Mouse (Mus musculus) neural tube, embryonic 13.5 days (tissue): ENCODE results near the gene Stx16. TPM values are rescaled to one million over a fixed set of nuclear protein-coding genes. Genes with fewer than 3 reads are reported as not detected.

ENCODE experiments used
- ATAC-seq: fragments of 200-750 bp; cut with Nextera tagmentation; 2 replicates; pipeline ENCODE4 v1.8.0; 2017; ENCODE audit warnings: low read depth, mild to moderate bottlenecking, moderate TSS enrichment, moderate library complexity
- H3K27ac ChIP-seq: fragments of 300-500 bp; sonication (generic); replicated peaks from 2 replicates; pipeline ENCODE4 v1.5.1; 2015; ENCODE audit warnings: moderate library complexity, mild to moderate bottlenecking, inconsistent platforms
- H3K27me3 ChIP-seq: fragments of 300-500 bp; sonication (generic); 2 replicates; pipeline ENCODE4 v1.6.1; 2015; ENCODE audit warnings: mild to moderate bottlenecking, inconsistent platforms
- H3K36me3 ChIP-seq: fragments of 300-500 bp; sonication (generic); 2 replicates; pipeline ENCODE4 v1.6.1; 2015; ENCODE audit warnings: mild to moderate bottlenecking, inconsistent platforms
- H3K4me1 ChIP-seq: fragments of 300-500 bp; sonication (generic); replicated peaks from 2 replicates; pipeline ENCODE4 v1.6.1; 2015; ENCODE audit warnings: inconsistent platforms
- H3K4me2 ChIP-seq: fragments of 300-500 bp; sonication (generic); 2 replicates; pipeline ENCODE4 v1.6.1; 2015; ENCODE audit warnings: inconsistent platforms, mild to moderate bottlenecking, moderate library complexity
- H3K4me3 ChIP-seq: fragments of 300-500 bp; sonication (generic); 2 replicates; pipeline ENCODE4 v1.5.1; 2015; ENCODE audit warnings: mild to moderate bottlenecking, inconsistent platforms
- H3K9ac ChIP-seq: fragments of 300-500 bp; sonication (generic); 2 replicates; pipeline ENCODE4 v1.6.1; 2015; ENCODE audit warnings: moderate library complexity, mild to moderate bottlenecking, inconsistent platforms
- H3K9me3 ChIP-seq: fragments of 300-500 bp; sonication (generic); 2 replicates; pipeline ENCODE4 v1.6.1; 2016; ENCODE audit warnings: inconsistent platforms
- WGBS: fragments of 180-500 bp; shearing (Covaris S2); methylation state at CpG from one replicate; pipeline ENCODE4 v1.1.7; 2015; 5-methylcytosine and 5-hydroxymethylcytosine counted together
- polyA plus RNA-seq: library from polyadenylated mRNA; unstranded; fragments of >200 nt; fragmentation: Nextera tagmentation; extraction: Ambion mirVana; gene quantifications from 2 replicates; pipeline ENCODE4 v1.2.1, GENCODE M21; 2015

The Stx16 gene
- polyA plus RNA-seq, 1 experiment from 2014 or later, result 10.6 TPM

DNA sequence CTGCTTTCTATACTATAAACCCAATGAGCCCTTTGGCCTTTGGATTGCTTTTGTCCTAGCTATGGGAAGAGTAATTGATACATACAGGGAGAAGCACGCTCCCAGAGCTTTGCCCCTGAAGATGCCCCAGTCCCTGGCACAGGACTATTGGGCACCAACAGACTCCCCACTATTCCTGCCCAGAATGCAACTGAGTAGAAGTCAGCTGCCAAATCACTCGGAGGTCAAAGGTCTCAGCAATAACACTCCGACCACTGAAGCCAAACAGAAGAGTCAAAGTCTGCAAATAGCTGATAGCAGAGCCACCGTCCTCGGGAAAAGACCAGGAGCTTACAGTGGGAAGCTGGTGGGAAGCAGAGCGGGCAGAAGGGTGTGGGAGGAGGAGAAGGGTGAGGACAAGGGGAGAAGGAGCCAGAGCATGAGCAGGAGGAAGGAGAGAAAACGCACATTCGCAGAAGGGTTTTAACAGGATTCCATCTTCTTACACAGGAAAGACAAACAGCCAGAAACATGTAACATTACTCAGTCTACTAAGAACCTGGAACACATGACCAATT lies 56.4 kb downstream of the Stx16 start:
- peaks cover 6% of the 10 kb centered on the region for H3K4me1 ChIP-seq
- no peak for ATAC-seq
- no peak overlapping the region for H3K27ac ChIP-seq
- no peak overlapping the region for H3K4me3 ChIP-seq
- no peaks in the 10 kb centered on the region for H3K36me3 ChIP-seq
- H3K4me2 ChIP-seq, result no peak overlapping the region
- H3K27me3 ChIP-seq, result no peaks in the 10 kb centered on the region
- 81% methylated on average over 8 of the region's 8 CpGs for WGBS
- H3K9me3 ChIP-seq, result no peaks in the 10 kb centered on the region
- H3K9ac ChIP-seq, result no peak overlapping the region

Other genes starting within 250 kb of the Stx16 start
- 18.0 and 18.1 TPM in 2 replicates for gene Npepl1, start 34.0 kb downstream of the Stx16 start, polyA plus RNA-seq
- gene Gnas, start 208.0 kb downstream of the Stx16 start, polyA plus RNA-seq, result 1,617 and 1,631 TPM in 2 replicates